Mouse (Mus musculus): Measurements from ENCODE around the gene Agbl1.

Gene Agbl1

DNA sequence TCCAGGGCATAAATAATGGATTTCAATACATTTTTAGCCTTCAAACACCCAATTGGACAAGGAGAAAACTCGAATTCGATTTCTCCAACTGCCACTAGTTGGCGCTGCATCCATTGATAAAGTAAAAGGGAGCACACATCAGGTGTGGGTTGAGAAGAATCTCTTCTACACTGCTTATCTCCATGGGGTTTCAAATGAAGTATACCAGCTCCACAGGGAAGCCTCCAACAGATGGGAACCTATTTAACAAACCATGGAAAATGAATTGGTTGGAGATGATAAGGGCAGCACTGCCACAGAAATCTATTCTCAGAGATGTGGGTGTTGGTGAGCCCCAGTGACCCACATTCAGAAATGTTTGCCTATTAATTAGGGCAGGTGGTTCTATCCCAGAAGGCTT, 741.6 kb downstream of the Agbl1 start:
- DNase-seq: peak; percentile 50 to 64

DNA sequence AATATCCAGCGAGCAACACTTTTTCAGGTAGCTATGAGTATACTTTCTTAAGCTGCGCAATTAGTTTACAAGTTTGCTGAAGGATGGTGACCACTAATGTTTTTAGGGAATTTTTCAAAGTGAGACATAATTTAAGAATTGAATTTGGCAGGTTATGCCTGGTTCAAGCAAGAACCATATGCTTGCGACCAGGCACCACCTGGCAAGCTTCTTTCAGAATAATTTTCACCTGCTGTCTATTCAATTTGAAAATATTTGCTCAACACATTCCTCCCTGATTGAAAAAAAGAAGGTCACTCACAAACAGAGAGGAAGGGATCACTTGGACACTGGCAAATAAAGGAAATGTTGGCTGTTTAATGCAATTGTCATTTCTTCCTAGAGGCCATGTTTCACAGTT, 779.9 kb downstream of the Agbl1 start:
- peak; percentile 11 to 13 for DNase-seq

DNA sequence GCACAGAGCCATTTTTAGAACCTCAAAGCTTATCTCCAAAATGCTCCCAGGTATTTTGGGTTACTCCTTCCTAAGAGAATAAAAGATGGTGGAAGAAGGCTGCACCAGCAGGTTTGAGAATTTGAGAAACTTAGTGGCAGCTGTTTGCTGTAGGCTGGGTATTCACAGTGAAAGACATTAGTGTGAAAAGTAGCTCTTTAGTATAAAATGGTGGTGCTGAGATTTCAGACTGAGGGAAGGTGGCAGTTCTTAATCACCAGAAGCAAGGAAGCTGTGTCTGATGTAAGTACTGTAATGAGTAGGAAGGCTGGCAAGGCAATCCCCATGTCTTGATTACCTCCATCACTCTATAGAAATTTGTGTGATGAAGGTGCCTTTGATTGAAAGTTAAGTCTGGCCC, 799.3 kb downstream of the Agbl1 start:
- no peak for DNase-seq

DNA sequence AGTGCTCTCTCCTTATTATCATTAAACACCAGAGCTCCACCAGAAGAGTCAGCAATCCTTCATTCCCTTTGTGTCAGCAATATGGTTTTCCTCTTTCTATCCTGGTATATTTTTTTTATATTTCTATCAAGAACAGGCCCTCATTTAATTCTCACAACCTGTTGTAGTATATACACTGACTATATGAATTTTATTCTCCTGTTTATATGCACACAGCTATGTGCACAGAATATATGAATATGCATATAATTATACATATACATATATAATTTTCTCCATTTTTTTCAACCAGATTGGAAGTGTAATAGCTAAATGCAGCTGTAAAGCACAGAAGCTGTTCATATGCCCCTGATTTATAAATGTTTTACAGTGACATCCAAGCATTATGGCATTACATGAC, 846.3 kb downstream of the Agbl1 start:
- DNase-seq: no peak

DNA sequence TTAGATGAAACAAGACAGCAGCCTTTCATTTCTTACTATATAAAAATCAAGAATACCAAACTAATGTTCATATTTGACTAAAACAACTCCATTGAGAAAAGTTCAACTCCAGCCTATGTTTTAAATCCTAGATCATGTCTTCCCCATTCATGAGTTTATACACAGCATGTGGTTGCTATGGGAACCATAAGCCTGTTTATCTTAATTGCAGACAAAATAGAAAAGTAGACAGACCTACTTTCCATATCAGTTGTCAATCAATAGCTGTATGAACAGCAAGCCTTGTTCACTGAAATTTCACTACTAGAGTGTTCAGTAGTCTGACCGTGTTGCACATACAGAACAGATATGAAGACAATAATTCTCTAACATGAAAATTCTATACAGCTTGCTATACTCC, 857.6 kb downstream of the Agbl1 start:
- DNase-seq: no peak

DNA sequence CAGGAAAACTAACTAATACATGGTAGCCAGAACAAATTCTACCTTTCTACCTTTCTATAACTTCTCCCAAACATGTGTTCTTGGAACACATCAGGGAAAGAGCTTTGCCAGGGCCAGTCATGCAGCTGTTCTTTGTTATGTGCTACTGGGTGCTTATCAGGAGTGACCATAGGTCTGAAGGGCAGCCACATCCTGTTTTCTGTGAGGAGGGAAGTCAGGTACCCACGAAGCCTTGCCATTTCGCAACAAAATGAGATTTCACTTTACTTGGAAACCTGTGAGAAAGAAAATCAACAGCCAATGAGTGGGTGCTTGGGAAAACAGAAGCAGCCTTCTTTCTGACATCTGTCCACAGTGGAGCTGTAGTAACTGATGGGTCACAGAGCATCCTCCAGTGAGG, 865.5 kb downstream of the Agbl1 start:
- no peak for DNase-seq

DNA sequence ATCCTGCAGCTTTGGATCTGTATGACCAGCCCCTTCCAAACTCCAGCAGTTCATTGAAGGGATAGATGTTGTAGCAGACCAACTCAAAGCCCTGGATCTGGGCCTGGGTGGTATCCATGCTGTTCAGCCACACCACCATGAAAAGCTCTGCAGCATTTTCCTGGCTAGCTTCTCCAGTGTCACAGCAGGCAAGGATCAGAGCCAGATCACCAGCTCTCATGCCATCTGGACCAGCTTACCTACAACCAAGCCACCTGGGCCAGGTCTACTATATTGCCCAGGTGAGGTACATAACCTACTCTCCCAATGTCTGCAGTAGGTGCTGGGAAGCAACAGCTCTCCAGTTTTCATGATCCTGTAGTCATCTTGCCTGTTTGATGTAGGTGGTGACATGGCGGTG, 884.3 kb downstream of the Agbl1 start:
- peak; percentile 63 to 73 for DNase-seq

DNA sequence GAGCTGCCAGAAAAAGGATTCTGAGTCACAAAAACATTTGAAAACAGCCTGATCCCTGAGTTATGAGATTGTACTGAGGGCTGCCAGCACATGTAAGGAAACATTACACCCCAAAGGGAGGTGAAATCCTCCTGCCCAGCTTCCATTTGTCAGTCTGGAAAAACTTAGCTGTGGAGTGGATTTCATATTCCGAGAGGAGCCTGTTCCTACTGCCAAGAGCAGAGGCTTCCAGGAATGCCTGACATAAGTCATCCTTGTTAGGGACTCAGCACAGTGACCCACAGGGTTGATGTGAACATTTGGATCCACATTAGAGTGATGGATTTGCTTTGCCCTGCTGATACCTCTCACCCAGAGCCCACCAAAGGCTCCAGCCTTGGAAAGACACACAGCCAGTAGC, 899.4 kb downstream of the Agbl1 start:
- DNase-seq: peak; percentile 17 to 29

DNA sequence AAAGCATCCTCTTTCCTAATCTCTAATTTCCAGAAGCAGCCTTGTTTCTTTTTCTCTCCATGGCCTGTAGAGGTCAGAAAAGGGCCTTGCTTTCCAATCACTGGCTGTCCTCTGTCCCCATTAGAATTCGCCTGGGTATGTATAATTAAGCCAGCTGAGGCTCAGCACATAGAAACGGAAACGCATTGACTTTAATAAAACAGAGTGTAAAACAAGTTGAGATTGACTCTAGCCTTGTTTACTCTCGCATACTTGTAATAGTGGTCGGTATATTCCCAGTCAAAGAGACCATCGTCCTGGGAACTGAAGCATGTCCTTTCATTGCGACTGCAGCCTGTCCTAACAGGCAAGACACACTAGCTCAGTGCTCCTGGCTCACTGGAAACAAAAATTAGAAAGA, 902.3 kb downstream of the Agbl1 start:
- peak; percentile 53 to 64 for DNase-seq

DNA sequence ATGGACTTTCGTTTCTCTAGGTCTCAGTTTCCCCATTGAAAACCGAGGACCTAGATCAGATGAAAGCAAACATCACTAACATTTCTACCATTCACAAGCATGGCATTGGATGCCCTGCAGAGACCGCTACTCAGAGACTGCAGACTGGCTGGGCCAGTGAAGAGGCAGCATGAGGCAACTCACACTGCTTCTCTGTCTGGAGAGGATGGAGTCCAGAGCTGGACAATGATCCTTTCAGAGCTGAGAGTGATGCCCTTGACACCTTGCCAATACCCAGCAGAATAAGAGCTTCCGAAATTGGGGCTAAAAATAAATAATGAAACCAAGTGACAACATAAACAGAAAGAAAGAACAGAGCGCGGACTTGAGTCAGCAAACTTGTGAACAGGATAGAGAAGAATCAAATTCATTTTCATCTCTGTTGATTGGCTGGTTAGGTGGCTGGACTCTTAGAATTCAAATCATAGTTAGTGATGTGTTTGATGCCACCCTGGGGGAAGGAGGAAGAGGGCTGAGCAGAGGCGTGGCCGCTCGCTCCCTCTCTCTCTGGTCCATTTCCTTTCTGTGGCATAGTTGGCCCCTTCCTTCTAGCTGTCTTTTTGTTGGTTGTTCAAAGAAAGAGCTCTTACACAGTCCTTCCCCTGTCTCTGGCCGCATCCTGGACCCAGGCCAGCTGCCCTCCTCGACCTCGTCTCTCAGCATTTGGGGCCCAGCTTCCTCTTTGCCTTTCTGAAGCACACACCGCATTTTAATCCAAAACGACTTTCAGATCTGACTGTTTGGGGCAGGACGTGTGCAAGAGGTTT, 903.1 kb downstream of the Agbl1 start:
- peak; percentile 59 to 75 for DNase-seq

DNA sequence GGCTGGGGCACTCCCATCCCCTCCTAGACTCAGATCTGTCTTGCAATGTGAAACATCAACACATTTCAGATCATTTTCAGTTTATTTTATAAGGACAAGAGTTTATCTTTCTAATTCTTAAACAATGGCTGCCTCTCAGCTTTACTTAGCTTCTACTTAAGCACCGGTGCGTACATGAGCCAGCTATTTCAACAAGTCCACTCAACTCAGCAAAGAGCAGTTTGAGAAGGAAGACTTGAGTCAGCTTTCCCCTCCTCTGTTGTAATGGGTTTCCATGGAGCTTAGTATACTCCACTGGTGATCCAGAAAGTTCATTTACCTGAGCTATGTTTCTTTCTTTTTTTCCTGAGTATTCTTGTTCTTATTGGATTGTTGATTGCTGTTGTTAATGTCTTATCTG, 905.2 kb downstream of the Agbl1 start:
- DNase-seq: no peak

DNA sequence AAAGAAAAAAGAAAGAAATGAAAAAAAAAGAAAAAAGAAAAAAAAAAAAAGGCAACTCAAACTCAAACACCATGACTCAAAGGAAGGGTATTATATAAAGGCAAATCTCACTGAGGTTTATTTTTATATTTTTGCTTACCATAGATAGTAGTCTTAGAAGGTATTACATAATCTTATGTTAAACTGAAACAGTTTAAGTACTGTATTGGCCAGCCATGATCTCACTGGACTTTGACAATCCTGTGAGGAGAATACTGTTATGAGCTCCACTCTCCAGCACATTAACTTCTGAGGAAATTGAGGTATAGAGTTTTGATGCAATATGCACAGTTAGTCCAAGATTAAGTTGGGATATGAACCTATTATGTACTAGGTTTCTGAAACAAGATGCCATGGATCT, 909.0 kb downstream of the Agbl1 start:
- DNase-seq: no peak

DNA sequence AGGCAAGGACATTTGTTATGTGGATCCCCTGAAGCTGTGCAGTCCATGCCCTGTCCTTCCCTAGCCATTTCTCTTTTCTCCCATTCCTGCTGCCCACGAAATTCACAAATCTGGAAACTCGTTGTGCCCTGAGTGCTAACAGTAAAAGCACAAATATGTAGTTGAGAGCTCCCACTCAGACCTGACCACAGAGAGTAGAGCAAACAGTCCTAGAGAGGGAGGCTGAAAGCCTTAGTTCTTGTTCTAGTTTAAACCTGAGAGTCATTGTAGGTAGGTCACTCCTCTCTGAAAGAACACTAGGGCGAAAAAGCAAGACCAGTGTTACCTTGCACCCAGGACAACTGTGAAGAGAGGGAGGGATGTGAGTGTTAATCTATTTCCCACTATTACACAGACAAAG, 917.8 kb downstream of the Agbl1 start:
- no peak for DNase-seq

DNA sequence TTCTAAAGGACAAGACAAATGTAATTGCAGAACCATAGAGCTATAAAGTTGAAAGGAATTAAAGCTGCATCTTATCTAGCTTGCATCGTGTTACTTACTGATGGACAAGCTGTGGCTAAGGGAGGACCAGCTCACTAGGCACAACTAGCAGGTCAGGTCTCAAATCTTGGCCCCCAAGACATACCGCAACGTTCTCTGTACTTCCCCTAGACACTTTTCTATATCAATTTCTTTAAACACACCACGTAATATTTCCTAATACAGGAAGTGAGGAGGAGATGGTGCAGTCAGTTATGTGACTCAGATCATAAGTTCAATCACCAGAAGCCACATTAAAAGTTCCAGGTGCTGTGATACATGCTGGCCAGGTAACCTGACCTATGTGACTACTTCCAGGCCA, 919.1 kb downstream of the Agbl1 start:
- DNase-seq: no peak

DNA sequence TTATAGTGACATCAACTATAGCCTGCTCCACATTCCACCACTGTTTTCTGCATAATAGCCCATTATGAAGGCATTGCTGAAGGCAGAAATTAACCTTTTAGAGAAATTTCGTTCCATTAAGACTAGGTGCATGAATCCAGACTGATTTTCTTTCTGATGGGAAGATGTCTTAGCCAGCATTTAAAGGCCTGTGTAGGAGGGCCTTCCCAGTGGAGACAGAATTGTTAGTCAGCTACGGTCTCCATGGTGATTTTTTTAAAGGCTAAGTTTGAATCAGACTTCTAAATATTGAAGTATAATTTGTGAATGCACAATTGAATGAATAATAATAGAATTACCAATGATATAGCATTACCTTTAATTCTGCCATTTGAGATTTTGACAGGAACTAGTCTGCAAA, 920.2 kb downstream of the Agbl1 start:
- DNase-seq: no peak

DNA sequence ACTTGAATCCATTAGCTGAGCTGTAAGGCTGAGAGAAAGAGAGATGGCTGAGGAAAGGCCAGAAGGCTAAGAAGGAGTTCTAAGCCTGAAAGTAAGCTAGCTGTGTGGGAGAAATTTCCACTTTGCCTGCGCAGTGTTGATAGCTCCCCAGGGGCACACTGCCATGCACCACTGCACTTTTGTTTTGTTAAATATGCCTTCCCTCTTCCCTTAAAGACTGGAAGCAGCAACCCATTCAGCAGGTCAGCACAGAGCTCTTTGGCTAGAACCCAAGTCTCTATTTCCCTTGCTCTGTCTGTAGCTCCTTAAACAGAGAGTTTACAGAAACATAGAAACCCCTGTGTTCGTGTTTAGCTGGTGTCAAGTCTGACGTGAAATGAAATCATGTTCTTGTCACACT, 922.7 kb downstream of the Agbl1 start:
- no peak for DNase-seq

DNA sequence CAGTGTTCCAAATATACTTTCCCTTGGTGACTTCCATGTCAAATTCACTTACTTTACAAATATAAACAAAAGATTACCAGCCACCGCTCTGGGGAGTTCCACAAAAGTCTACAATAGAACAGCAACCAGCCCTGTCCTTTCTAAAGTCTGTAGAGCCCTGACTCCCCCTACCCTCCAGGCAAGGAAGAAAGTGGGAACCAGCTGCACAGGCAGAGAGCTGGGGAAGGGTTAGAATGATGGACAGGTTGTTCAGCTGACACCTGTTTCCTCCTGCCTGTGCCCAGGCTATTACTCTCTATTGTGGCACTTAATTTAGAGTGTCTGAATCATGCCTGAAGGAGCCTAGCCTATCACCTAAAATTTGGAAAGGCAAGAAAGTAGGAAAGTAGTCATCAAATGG, 923.2 kb downstream of the Agbl1 start:
- no peak for DNase-seq

DNA sequence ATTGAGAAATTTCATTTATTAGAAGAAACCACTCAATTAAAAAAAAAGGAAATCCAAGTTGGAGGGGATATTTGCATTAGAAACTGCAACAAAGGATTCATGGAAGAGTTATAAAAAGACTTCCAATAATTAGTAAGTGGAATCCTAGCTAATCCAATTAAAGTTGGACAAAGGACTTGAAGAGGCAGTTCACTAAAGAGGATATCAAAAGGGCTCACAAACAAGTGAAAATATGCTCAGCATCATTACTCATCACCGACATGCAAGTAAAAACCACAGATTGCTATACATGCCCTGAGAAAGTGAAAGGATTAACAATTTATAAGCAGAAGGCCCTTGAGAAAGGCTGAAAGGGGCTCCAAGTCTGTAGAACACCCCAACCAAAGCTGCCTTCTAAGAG, 935.2 kb downstream of the Agbl1 start:
- no peak for DNase-seq
